Mouse (Mus musculus): ENCODE results near the gene Ubl4a. TPM values are rescaled to one million over a fixed set of nuclear protein-coding genes. Genes with fewer than 3 reads are reported as not detected.
A peak's percentile ranks its signal among the peaks of the same experiment; 100 is the strongest.

Gene Ubl4a
- 85.5 and 86.2 TPM in 2 replicates for polyA plus RNA-seq (2015; fragmentation: Nextera tagmentation; extraction: Ambion mirVana)

GRCm38 (mm10) chrX:74372888-74373549 is at the start of gene Ubl4a, which contains the start of gene Slc10a3:
TSS of gene Ubl4a (minus strand) at chrX:74373218.
TSS of gene Slc10a3 (minus strand) at chrX:74373349.
- H3K27me3 ChIP-seq (ENCODE audit: control insufficient read depth, insufficient read depth, low read depth, low read length), result no peaks in the 10 kb centered on the region
- H3K4me2 ChIP-seq (ENCODE audit: low read depth, low read length), result peak within 1 kb of the TSS; percentile 68
- H3K4me1 ChIP-seq (replicated peaks; ENCODE audit: control insufficient read depth, insufficient read depth, low read length), result peaks cover 4% of the 10 kb centered on the region; the same call in 1 of the 2 replicates
- ATAC-seq (ENCODE audit: low read depth), result peak; percentile 92
- no peaks in the 10 kb centered on the region for H3K36me3 ChIP-seq (ENCODE audit: control insufficient read depth, insufficient read depth, low read length)
- no peaks in the 10 kb centered on the region for H3K9me3 ChIP-seq (ENCODE audit: control insufficient read depth, low read length)
- no peak within 1 kb of the TSS for H3K27ac ChIP-seq (ENCODE audit: low read length)
- peak within 1 kb of the TSS; percentile 58 for H3K4me3 ChIP-seq (ENCODE audit: low read length)
- H3K9ac ChIP-seq (ENCODE audit: low read length), result peak within 1 kb of the TSS; percentile 68
- 19% methylated on average over 32 of the region's 32 CpGs for WGBS

- H3K27ac ChIP-seq (ENCODE audit: low read length), result no peak overlapping the region
- no peak overlapping the region for H3K4me3 ChIP-seq (ENCODE audit: low read length)
- no peaks in the 10 kb centered on the region for H3K36me3 ChIP-seq (ENCODE audit: control insufficient read depth, insufficient read depth, low read length)
- H3K9me3 ChIP-seq (ENCODE audit: control insufficient read depth, low read length), result no peaks in the 10 kb centered on the region
- H3K4me1 ChIP-seq (replicated peaks; ENCODE audit: control insufficient read depth, insufficient read depth, low read length), result no peaks in the 10 kb centered on the region
- H3K9ac ChIP-seq (ENCODE audit: low read length), result no peak overlapping the region
- ATAC-seq (ENCODE audit: low read depth), result peak; percentile 70; the same call in 1 of the 2 replicates
- no peaks in the 10 kb centered on the region for H3K27me3 ChIP-seq (ENCODE audit: control insufficient read depth, insufficient read depth, low read depth, low read length)
- H3K4me2 ChIP-seq (ENCODE audit: low read depth, low read length), result no peak overlapping the region
These were observed 40.4 kb upstream of the Ubl4a start for GRCm38 (mm10) chrX:74413377-74413776.

GRCm38 (mm10) chrX:74408340-74408739 is 35.3 kb upstream of the Ubl4a start:
- Histone ChIP-seq H3K4me2 (ENCODE audit: low read depth, low read length) (no peak overlapping the region), H3K36me3 (ENCODE audit: control insufficient read depth, insufficient read depth, low read length) (no peaks in the 10 kb centered on the region), H3K9ac (ENCODE audit: low read length) (no peak overlapping the region), H3K27ac (ENCODE audit: low read length) (no peak overlapping the region), H3K27me3 (ENCODE audit: control insufficient read depth, insufficient read depth, low read depth, low read length) (no peaks in the 10 kb centered on the region), H3K4me1 (replicated peaks; ENCODE audit: control insufficient read depth, insufficient read depth, low read length) (no peaks in the 10 kb centered on the region), H3K9me3 (ENCODE audit: control insufficient read depth, low read length) (no peaks in the 10 kb centered on the region), H3K4me3 (ENCODE audit: low read length) (no peak overlapping the region)
- 42% methylated on average over 2 of the region's 2 CpGs for WGBS
- ATAC-seq (ENCODE audit: low read depth), result no peak

DNA sequence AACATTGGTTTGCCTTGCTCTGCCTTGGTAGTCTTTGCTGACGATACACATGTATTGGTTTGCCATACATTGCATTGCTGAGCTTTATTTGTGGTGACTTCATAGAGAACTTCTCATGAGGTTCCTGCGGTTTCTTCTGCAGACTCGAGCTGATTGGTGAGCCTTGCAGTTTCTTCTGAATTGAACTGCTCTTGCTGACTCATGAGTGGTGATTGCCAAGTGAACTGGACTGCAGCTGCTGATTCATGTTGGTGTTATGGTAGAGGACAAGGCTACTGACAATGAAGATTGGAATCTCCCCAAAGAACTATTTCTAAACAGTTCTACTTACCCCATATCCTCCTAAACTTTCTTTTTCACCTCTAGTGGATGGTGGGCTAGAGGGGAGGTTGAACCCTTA is 27.1 kb upstream of the Ubl4a start:
- no peak overlapping the region for H3K27ac ChIP-seq (ENCODE audit: low read length)
- no peaks in the 10 kb centered on the region for H3K36me3 ChIP-seq (ENCODE audit: control insufficient read depth, insufficient read depth, low read length)
- no peak overlapping the region for H3K4me3 ChIP-seq (ENCODE audit: low read length)
- no peak for ATAC-seq (ENCODE audit: low read depth)
- no peak overlapping the region for H3K9ac ChIP-seq (ENCODE audit: low read length)
- H3K9me3 ChIP-seq (ENCODE audit: control insufficient read depth, low read length), result no peaks in the 10 kb centered on the region
- WGBS, result 78% methylated on average over 3 of the region's 3 CpGs
- H3K27me3 ChIP-seq (ENCODE audit: control insufficient read depth, insufficient read depth, low read depth, low read length), result no peaks in the 10 kb centered on the region
- H3K4me1 ChIP-seq (replicated peaks; ENCODE audit: control insufficient read depth, insufficient read depth, low read length), result no peaks in the 10 kb centered on the region
- no peak overlapping the region for H3K4me2 ChIP-seq (ENCODE audit: low read depth, low read length)

- no peaks in the 10 kb centered on the region for H3K36me3 ChIP-seq (ENCODE audit: control insufficient read depth, insufficient read depth, low read length)
- peak; percentile 100 for ATAC-seq (ENCODE audit: low read depth)
- no peaks in the 10 kb centered on the region for H3K9me3 ChIP-seq (ENCODE audit: control insufficient read depth, low read length)
- H3K27me3 ChIP-seq (ENCODE audit: control insufficient read depth, insufficient read depth, low read depth, low read length), result no peaks in the 10 kb centered on the region
- WGBS, result 19% methylated on average over 30 of the region's 30 CpGs
- H3K4me1 ChIP-seq (replicated peaks; ENCODE audit: control insufficient read depth, insufficient read depth, low read length), result no peaks in the 10 kb centered on the region; the same call in 1 of the 2 replicates
- H3K9ac ChIP-seq (ENCODE audit: low read length), result peak within 1 kb of the TSS; percentile 83
- H3K4me2 ChIP-seq (ENCODE audit: low read depth, low read length), result peak within 1 kb of the TSS; percentile 67
- peak within 1 kb of the TSS; percentile 86 for H3K27ac ChIP-seq (ENCODE audit: low read length)
- peak within 1 kb of the TSS; percentile 61 for H3K4me3 ChIP-seq (ENCODE audit: low read length)
These were observed 19.8 kb upstream of the Ubl4a start, which contains the start of the genes Fam3a and Ikbkg for GRCm38 (mm10) chrX:74392535-74393443. TSS of gene Fam3a (minus strand) at chrX:74393272. TSS of gene Ikbkg (plus strand) at chrX:74393290.

- ATAC-seq (ENCODE audit: low read depth), result no peak
- no peak overlapping the region for H3K4me2 ChIP-seq (ENCODE audit: low read depth, low read length)
- no peaks in the 10 kb centered on the region for H3K27me3 ChIP-seq (ENCODE audit: control insufficient read depth, insufficient read depth, low read depth, low read length)
- H3K36me3 ChIP-seq (ENCODE audit: control insufficient read depth, insufficient read depth, low read length), result no peaks in the 10 kb centered on the region; the same call in 1 of the 2 replicates
- no peaks in the 10 kb centered on the region; the same call in 1 of the 2 replicates for H3K4me1 ChIP-seq (replicated peaks; ENCODE audit: control insufficient read depth, insufficient read depth, low read length)
- no peak overlapping the region for H3K4me3 ChIP-seq (ENCODE audit: low read length)
- no peak overlapping the region for H3K27ac ChIP-seq (ENCODE audit: low read length)
- no peak overlapping the region for H3K9ac ChIP-seq (ENCODE audit: low read length)
- no peaks in the 10 kb centered on the region for H3K9me3 ChIP-seq (ENCODE audit: control insufficient read depth, low read length)
These were observed 15.1 kb upstream of the Ubl4a start for GRCm38 (mm10) chrX:74388153-74388552.

DNA sequence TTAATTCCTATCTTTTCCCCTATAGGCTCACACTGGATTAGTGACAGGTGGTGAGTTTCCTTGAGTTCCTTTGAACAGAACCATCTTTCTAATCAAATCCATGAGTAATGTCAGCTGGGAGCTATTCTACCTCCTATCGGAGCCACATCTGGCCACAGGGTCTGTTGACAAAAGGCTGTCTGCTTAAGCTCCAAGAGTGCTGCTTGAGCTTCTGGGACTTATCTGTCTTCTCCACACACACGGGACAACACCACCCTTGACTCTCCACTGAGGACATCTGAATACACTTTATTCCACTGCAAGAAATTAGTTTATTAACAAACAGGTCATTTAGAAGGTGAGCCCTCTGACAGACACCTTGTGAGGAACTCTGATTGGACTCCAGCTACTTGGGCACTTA is 11.4 kb upstream of the Ubl4a start:
- no peak for ATAC-seq (ENCODE audit: low read depth)
- no peak overlapping the region for H3K27ac ChIP-seq (ENCODE audit: low read length)
- no peak overlapping the region for H3K4me3 ChIP-seq (ENCODE audit: low read length)
- H3K4me2 ChIP-seq (ENCODE audit: low read depth, low read length), result no peak overlapping the region
- H3K36me3 ChIP-seq (ENCODE audit: control insufficient read depth, insufficient read depth, low read length), result no peaks in the 10 kb centered on the region; the same call in 1 of the 2 replicates
- no peaks in the 10 kb centered on the region for H3K9me3 ChIP-seq (ENCODE audit: control insufficient read depth, low read length)
- WGBS, result 78% methylated on average over 2 of the region's 2 CpGs
- no peaks in the 10 kb centered on the region for H3K4me1 ChIP-seq (replicated peaks; ENCODE audit: control insufficient read depth, insufficient read depth, low read length)
- H3K9ac ChIP-seq (ENCODE audit: low read length), result no peak overlapping the region
- no peaks in the 10 kb centered on the region for H3K27me3 ChIP-seq (ENCODE audit: control insufficient read depth, insufficient read depth, low read depth, low read length)

GRCm38 (mm10) chrX:74368209-74368909 is 4.7 kb downstream of the Ubl4a start:
- 17% methylated on average over 33 of the region's 49 CpGs for WGBS
- peaks cover 11% of the 10 kb centered on the region for H3K4me1 ChIP-seq (replicated peaks; ENCODE audit: control insufficient read depth, insufficient read depth, low read length)
- H3K27me3 ChIP-seq (ENCODE audit: control insufficient read depth, insufficient read depth, low read depth, low read length), result no peaks in the 10 kb centered on the region
- peak overlapping the region; percentile 65 for H3K4me3 ChIP-seq (ENCODE audit: low read length)
- H3K36me3 ChIP-seq (ENCODE audit: control insufficient read depth, insufficient read depth, low read length), result peaks cover 3% of the 10 kb centered on the region; the same call in 1 of the 2 replicates
- H3K9me3 ChIP-seq (ENCODE audit: control insufficient read depth, low read length), result no peaks in the 10 kb centered on the region
- ATAC-seq (ENCODE audit: low read depth), result peak; percentile 90
- H3K4me2 ChIP-seq (ENCODE audit: low read depth, low read length), result peak overlapping the region; percentile 63
- peak overlapping the region; percentile 84 for H3K9ac ChIP-seq (ENCODE audit: low read length)
- H3K27ac ChIP-seq (ENCODE audit: low read length), result peak overlapping the region; percentile 73
